Mouse (Mus musculus): Measurements from ENCODE around the gene Npr1.

- TF ChIP-seq POLR2A (IDR thresholded peaks at IDR 0.05; ENCODE audit: low read depth, low read length) (no peak), CTCF (IDR thresholded peaks at IDR 0.05; ENCODE audit: extremely low read depth, insufficient read depth, insufficient read length, insufficient replicate concordance) (no peak)
These were observed 37.8 kb upstream of the Npr1 start for GRCm38 (mm10) chr3:90503444-90503843.

Data from spleen, adult 2 months (tissue).